Mouse (Mus musculus) embryonic facial prominence, embryonic 11.5 days (tissue): ENCODE data around the gene Gm10722. TPM values are rescaled to one million over a fixed set of nuclear protein-coding genes. Genes with fewer than 3 reads are reported as not detected.
"Not testable (repeated sequence)": the region's sequence is repeated elsewhere in the genome, so short reads cannot be mapped to it uniquely, and the experiment has no call there.

Source experiments
- ATAC-seq: fragments of 200-750 bp; cut with Nextera tagmentation; replicated peaks from 2 replicates; pipeline ENCODE4 v1.8.0; 2017; ENCODE audit warnings: low read depth; ENCODE audit not compliant: insufficient number of reproducible peaks, low FRiP score, low TSS enrichment
- DNase-seq: peaks from one replicate; pipeline ENCODE4 v3.0.0-alpha.2; 2015; ENCODE audit warnings: low spot score
- H3K27ac ChIP-seq: fragments of 300-500 bp; sonication (generic); replicated peaks from 2 replicates; pipeline ENCODE4 v1.5.1; 2014; ENCODE audit warnings: mild to moderate bottlenecking, low read depth, low read length, control low read depth
- H3K27me3 ChIP-seq: fragments of 300-500 bp; sonication (generic); 2 replicates; pipeline ENCODE4 v1.6.1; 2014; ENCODE audit warnings: mild to moderate bottlenecking, low read length, moderate library complexity, mixed read lengths; ENCODE audit not compliant: control insufficient read depth, insufficient read depth
- H3K36me3 ChIP-seq: fragments of 300-500 bp; sonication (generic); replicated peaks from 2 replicates; pipeline ENCODE4 v1.6.1; 2014; ENCODE audit warnings: low read depth, mild to moderate bottlenecking, low read length, moderate library complexity, mixed read lengths; ENCODE audit not compliant: control insufficient read depth, insufficient read depth
- H3K4me1 ChIP-seq: fragments of 300-500 bp; sonication (generic); 2 replicates; pipeline ENCODE4 v1.6.1; 2014; ENCODE audit warnings: low read length, mixed read lengths; ENCODE audit not compliant: control insufficient read depth, insufficient read depth
- H3K4me2 ChIP-seq: fragments of 300-500 bp; sonication (generic); 2 replicates; pipeline ENCODE4 v1.6.1; 2014; ENCODE audit warnings: low read depth, mild to moderate bottlenecking, control low read depth, low read length, moderate library complexity
- H3K4me3 ChIP-seq: fragments of 300-500 bp; sonication (generic); 2 replicates; pipeline ENCODE4 v1.5.1; 2014; ENCODE audit warnings: low read depth, low read length, control low read depth
- H3K9ac ChIP-seq: fragments of 300-500 bp; sonication (generic); replicated peaks from 2 replicates; pipeline ENCODE4 v1.6.1; 2014; ENCODE audit warnings: mild to moderate bottlenecking, control low read depth, low read length
- H3K9me3 ChIP-seq: fragments of 300-500 bp; sonication (generic); replicated peaks from 2 replicates; pipeline ENCODE4 v1.6.1; 2016; ENCODE audit warnings: mild to moderate bottlenecking, low read length, inconsistent platforms, mixed read lengths; ENCODE audit not compliant: control insufficient read depth
- WGBS: fragments of 180-500 bp; shearing (Covaris S2); extraction: QIAGEN DNeasy Blood & Tissue Kit; methylation state at CpG from one replicate; pipeline ENCODE4 v1.1.7; 2014; 5-methylcytosine and 5-hydroxymethylcytosine counted together
- polyA plus RNA-seq: library from polyadenylated mRNA; unstranded; fragments of >200 nt; fragmentation: Nextera tagmentation; extraction: Ambion mirVana; gene quantifications from 2 replicates; pipeline ENCODE4 v1.2.1, GENCODE M21; 2014

The Gm10722 gene
- polyA plus RNA-seq, 1 experiment from 2014 or later = not detected

DNA sequence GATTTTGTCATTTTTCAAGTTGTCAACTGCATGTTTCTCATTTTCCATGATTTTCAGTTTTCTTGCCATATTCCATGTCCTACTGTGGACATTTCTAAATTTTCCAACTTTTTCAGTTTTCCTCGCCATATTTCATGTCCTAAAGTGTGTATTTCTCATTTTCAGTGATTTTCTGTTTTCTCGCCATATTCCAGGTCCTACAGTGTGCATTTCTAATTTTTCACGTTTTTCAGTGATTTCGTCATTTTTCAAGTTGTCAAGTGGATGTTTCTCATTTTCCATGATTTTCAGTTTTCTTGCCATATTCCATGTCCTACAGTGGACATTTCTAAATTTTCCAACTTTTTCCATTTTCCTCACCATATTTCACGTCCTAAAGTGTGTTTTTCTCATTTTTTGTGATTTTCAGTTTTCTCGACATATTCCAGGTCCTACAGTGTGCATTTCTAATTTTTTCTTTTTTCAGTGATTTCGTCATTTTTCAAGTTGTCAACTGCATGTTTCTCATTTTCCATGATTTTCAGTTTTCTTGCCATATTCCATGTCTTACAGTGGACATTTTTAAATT, 11.4 kb downstream of the Gm10722 start:
- not testable (repeated sequence) for H3K36me3 ChIP-seq, H3K4me1 ChIP-seq, DNase-seq, H3K27me3 ChIP-seq, H3K9me3 ChIP-seq, H3K27ac ChIP-seq, ATAC-seq, H3K4me2 ChIP-seq, H3K4me3 ChIP-seq, H3K9ac ChIP-seq
- WGBS = 85% methylated on average over 2 of the region's 7 CpGs

DNA sequence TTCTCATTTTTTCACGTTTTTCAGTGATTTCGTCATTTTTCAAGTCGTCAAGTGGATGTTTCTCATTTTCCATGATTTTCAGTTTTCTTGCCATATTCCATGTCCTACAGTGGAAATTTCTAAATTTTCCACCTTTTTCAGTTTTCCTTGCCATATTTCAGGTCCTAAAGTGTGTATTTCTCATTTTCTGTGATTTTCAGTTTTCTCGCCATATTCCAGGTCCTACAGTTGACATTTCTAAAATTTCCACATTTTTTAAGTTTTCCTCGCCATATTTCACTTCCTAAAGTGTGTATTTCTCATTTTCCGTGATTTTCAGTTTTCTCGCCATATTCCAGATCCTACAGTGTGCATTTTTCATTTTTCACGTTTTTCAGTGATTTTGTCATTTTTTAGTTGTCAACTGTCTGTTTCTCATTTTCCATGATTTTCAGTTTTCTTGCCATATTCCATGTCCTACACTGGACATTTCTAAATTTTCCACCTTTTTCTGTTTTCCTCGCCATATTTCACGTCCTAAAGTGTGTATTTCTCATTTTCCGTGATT, 12.1 kb downstream of the Gm10722 start, which contains the start of gene Gm10721:
Gene Gm10721, plus strand, starts transcription at position 408 of the 547 bp plus-strand sequence.
- not testable (repeated sequence) for H3K9me3 ChIP-seq, H3K9ac ChIP-seq, H3K36me3 ChIP-seq, DNase-seq, H3K4me3 ChIP-seq, H3K4me2 ChIP-seq, H3K27me3 ChIP-seq, H3K4me1 ChIP-seq, H3K27ac ChIP-seq
- no CpG with 5 or more reads among the region's 11 CpGs for WGBS
- 0 out of 2 replicates have a peak, but pooled peaks have one; percentile 40 for ATAC-seq

DNA sequence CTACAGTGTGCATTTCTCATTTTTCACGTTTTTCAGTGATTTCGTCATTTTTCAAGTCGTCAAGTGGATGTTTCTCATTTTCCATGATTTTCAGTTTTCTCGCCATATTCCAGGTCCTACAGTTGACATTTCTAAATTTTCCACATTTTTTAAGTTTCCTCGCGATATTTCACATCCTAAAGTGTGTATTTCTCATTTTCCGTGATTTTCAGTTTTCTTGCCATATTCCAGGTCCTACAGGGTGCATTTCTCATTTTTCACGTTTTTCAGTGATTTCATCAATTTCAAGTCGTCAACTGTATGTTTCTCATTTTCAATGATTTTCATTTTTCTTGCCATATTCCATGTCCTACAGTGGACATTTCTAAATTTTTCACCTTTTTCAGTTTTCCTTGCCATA, 14.6 kb downstream of the Gm10722 start, which contains the start of gene Gm10720:
Gene Gm10720, plus strand, starts transcription at position 301 of the 400 bp plus-strand sequence.
- not testable (repeated sequence) for H3K9me3 ChIP-seq, H3K36me3 ChIP-seq, H3K4me3 ChIP-seq, H3K27ac ChIP-seq, H3K4me2 ChIP-seq, DNase-seq, H3K4me1 ChIP-seq, ATAC-seq, H3K9ac ChIP-seq, H3K27me3 ChIP-seq
- whole genome bisulfite sequencing = 66% methylated on average over 4 of the region's 9 CpGs

DNA sequence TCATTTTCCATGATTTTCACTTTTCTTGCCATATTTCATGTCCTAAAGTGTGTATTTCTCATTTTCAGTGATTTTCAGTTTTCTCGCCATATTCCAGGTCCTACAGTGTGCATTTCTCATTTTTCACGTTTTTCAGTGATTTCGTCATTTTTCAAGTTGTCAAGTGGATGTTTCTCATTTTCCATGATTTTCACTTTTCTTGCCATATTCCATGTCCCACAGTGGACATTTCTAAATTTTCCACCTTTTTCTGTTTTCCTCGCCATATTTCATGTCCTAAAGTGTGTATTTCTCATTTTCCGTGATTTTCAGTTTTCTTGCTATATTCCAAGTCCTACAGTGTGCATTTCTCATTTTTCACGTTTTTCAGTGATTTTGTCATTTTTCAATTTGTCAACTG, 15.2 kb downstream of the Gm10722 start:
- not testable (repeated sequence) for H3K4me2 ChIP-seq, H3K4me1 ChIP-seq, H3K9me3 ChIP-seq, H3K9ac ChIP-seq, H3K4me3 ChIP-seq, H3K36me3 ChIP-seq, ATAC-seq, DNase-seq, H3K27me3 ChIP-seq, H3K27ac ChIP-seq
- WGBS = 68% methylated on average over 4 of the region's 6 CpGs

DNA sequence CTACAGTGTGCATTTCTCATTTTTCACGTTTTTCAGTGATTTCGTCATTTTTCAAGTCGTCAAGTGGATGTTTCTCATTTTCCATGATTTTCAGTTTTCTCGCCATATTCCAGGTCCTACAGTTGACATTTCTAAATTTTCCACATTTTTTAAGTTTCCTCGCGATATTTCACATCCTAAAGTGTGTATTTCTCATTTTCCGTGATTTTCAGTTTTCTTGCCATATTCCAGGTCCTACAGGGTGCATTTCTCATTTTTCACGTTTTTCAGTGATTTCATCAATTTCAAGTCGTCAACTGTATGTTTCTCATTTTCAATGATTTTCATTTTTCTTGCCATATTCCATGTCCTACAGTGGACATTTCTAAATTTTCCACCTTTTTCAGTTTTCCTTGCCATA, 16.4 kb downstream of the Gm10722 start, which contains the start of gene Gm10719:
Gene Gm10719, plus strand, starts transcription at position 301 of the 400 bp plus-strand sequence.
- H3K4me3 ChIP-seq, H3K27me3 ChIP-seq, DNase-seq, H3K4me2 ChIP-seq, H3K27ac ChIP-seq, ATAC-seq, H3K36me3 ChIP-seq, H3K9ac ChIP-seq, H3K9me3 ChIP-seq, H3K4me1 ChIP-seq: not testable (repeated sequence)
- WGBS = no CpG with 5 or more reads among the region's 9 CpGs

DNA sequence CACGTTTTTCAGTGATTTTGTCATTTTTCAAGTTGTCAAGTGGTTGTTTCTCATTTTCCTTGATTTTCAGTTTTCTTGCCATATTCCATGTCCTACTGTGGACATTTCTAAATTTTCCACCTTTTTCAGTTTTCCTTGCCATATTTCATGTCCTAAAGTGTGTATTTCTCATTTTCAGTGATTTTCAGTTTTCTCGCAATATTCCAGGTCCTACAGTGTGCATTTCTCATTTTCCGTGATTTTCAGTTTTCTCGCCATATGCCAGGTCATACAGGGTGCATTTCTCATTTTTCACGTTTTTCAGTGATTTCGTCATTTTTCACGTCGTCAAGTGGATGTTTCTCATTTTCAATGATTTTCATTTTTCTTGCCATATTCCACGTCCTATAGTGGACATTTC, 18.2 kb downstream of the Gm10722 start:
- not testable (repeated sequence) for H3K27ac ChIP-seq, H3K4me2 ChIP-seq, H3K9ac ChIP-seq, H3K4me3 ChIP-seq, H3K27me3 ChIP-seq, H3K4me1 ChIP-seq, H3K36me3 ChIP-seq, ATAC-seq, H3K9me3 ChIP-seq, DNase-seq
- 71% methylated on average over 9 of the region's 9 CpGs for WGBS

DNA sequence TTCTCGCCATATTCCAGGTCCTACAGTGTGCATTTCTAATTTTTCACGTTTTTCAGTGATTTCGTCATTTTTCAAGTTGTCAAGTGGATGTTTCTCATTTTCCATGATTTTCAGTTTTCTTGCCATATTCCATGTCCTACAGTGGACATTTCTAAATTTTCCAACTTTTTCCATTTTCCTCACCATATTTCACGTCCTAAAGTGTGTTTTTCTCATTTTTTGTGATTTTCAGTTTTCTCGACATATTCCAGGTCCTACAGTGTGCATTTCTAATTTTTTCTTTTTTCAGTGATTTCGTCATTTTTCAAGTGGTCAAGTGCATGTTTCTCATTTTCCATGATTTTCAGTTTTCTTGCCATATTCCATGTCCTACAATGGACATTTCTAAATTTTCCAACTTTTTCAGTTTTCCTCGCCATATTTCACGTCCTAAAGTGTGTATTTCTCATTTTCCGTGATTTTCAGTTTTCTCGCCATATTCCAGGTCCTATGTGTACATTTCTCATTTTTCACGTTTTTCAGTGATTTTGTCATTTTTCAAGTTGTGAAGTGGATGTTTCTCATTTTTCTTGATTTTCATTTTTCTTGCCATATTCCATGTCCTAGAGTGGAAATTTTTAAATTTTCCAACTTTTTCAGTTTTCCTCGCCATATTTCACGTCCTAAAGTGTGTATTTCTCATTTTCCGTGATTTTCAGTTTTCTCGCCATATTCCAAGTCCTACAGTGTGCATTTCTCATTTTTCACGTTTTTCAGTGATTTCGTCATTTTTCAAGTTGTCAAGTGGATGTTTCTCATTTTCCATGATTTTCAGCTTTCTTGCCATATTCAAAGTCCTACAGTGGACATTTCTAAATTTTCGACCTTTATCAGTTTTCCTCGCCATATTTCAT, 19.4 kb downstream of the Gm10722 start:
- not testable (repeated sequence) for H3K9ac ChIP-seq, H3K27me3 ChIP-seq, DNase-seq, H3K36me3 ChIP-seq, H3K27ac ChIP-seq, H3K9me3 ChIP-seq, H3K4me2 ChIP-seq, H3K4me3 ChIP-seq, H3K4me1 ChIP-seq
- ATAC-seq = 0 out of 2 replicates have a peak, but pooled peaks have one; percentile 62
- WGBS = 81% methylated on average over 11 of the region's 19 CpGs
